Mouse (Mus musculus): ENCODE data around the gene Zfr. TPM values are rescaled to one million over a fixed set of nuclear protein-coding genes. Genes with fewer than 3 reads are reported as not detected.
A peak's percentile ranks its signal among the peaks of the same experiment; 100 is the strongest.
"Not testable (repeated sequence)": the region's sequence is repeated elsewhere in the genome, so short reads cannot be mapped to it uniquely, and the experiment has no call there.

The Zfr gene
- polyA plus RNA-seq, 1 experiment from 2014 or later, result 128 TPM

DNA sequence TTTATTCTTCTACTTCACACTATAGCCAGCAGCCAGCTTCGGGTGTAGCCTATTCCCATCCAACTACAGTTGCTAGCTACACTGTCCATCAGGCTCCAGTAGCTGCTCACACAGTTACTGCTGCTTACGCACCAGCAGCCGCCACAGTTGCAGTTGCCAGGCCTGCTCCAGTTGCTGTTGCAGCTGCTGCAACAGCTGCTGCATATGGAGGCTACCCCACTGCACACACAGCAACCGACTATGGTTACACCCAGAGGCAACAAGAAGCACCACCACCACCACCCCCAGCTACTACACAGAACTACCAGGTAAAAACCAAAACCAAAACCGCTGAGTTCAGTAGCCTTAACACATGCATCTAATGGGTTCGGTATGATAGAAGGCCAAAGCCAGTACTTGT, 18.7 kb downstream of the Zfr start:
- ATAC-seq (ENCODE audit: insufficient number of reproducible peaks, low FRiP score, low TSS enrichment, low read depth) (no peak), DNase-seq (ENCODE audit: low spot score) (no peak)
- Histone ChIP-seq H3K27ac (replicated peaks; ENCODE audit: low read depth, low read length) (no peak overlapping the region), H3K9ac (ENCODE audit: low read length) (no peak overlapping the region), H3K9me3 (ENCODE audit: control insufficient read depth, low read length) (no peaks in the 10 kb centered on the region), H3K36me3 (ENCODE audit: control insufficient read depth, insufficient read depth, low read length) (peaks cover 4% of the 10 kb centered on the region; the same call in 1 of the 2 replicates), H3K4me3 (ENCODE audit: low read depth, low read length) (no peak overlapping the region), H3K4me2 (ENCODE audit: low read depth, severe bottlenecking) (no peak overlapping the region), H3K4me1 (ENCODE audit: control insufficient read depth, insufficient read depth, low read length) (no peaks in the 10 kb centered on the region), H3K27me3 (ENCODE audit: control insufficient read depth, insufficient read depth, low read length) (no peaks in the 10 kb centered on the region)
- WGBS, result 86% methylated on average over 6 of the region's 6 CpGs

- H3K27me3 ChIP-seq (ENCODE audit: control insufficient read depth, insufficient read depth, low read length), result no peaks in the 10 kb centered on the region
- H3K4me2 ChIP-seq (ENCODE audit: low read depth, severe bottlenecking), result no peak overlapping the region
- no peak for ATAC-seq (ENCODE audit: insufficient number of reproducible peaks, low FRiP score, low TSS enrichment, low read depth)
- H3K9ac ChIP-seq (ENCODE audit: low read length), result no peak overlapping the region
- peaks cover 4% of the 10 kb centered on the region; the same call in 1 of the 2 replicates for H3K36me3 ChIP-seq (ENCODE audit: control insufficient read depth, insufficient read depth, low read length)
- H3K9me3 ChIP-seq (ENCODE audit: control insufficient read depth, low read length), result no peaks in the 10 kb centered on the region
- 89% methylated on average over 8 of the region's 8 CpGs for WGBS
- DNase-seq (ENCODE audit: low spot score), result no peak
- H3K27ac ChIP-seq (replicated peaks; ENCODE audit: low read depth, low read length), result no peak overlapping the region
- H3K4me1 ChIP-seq (ENCODE audit: control insufficient read depth, insufficient read depth, low read length), result no peaks in the 10 kb centered on the region
- no peak overlapping the region for H3K4me3 ChIP-seq (ENCODE audit: low read depth, low read length)
Measured at GRCm38 (mm10) chr15:12140985-12141729, 23.5 kb downstream of the Zfr start.

DNA sequence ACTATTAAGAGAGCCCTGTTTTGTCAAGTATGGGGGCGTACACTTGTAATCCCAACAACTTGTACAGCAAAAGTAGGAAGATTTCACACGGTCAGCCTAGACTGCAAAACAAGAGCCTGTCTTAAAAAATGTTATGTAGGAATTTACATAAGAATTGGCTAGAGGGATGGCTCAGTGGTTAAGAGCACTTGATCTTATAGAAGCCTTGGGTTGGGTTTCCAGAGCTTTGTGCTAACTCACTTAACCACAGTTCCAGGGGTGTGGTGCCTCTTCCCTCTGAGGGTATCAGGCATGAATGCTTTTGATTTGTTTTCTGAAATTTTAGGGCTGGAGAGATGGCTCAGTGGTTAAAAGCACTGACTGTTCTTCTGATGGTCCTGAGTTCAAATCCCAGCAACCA, 29.8 kb downstream of the Zfr start:
- H3K9ac ChIP-seq (ENCODE audit: low read length), result no peak overlapping the region
- DNase-seq (ENCODE audit: low spot score) (no peak), ATAC-seq (ENCODE audit: insufficient number of reproducible peaks, low FRiP score, low TSS enrichment, low read depth) (no peak)
- no peaks in the 10 kb centered on the region for H3K4me1 ChIP-seq (ENCODE audit: control insufficient read depth, insufficient read depth, low read length)
- no peak overlapping the region for H3K27ac ChIP-seq (replicated peaks; ENCODE audit: low read depth, low read length)
- H3K4me2 ChIP-seq (ENCODE audit: low read depth, severe bottlenecking), result no peak overlapping the region
- H3K9me3 ChIP-seq (ENCODE audit: control insufficient read depth, low read length), result no peaks in the 10 kb centered on the region
- no peaks in the 10 kb centered on the region for H3K27me3 ChIP-seq (ENCODE audit: control insufficient read depth, insufficient read depth, low read length)
- peaks cover 14% of the 10 kb centered on the region; the same call in 1 of the 2 replicates for H3K36me3 ChIP-seq (ENCODE audit: control insufficient read depth, insufficient read depth, low read length)
- WGBS, result 95% methylated on average over 2 of the region's 2 CpGs
- H3K4me3 ChIP-seq (ENCODE audit: low read depth, low read length), result no peak overlapping the region

- DNase-seq (ENCODE audit: low spot score), result no peak
- H3K36me3 ChIP-seq (ENCODE audit: control insufficient read depth, insufficient read depth, low read length), result peaks cover 15% of the 10 kb centered on the region; the same call in 1 of the 2 replicates
- H3K9me3 ChIP-seq (ENCODE audit: control insufficient read depth, low read length), result no peaks in the 10 kb centered on the region
- H3K4me3 ChIP-seq (ENCODE audit: low read depth, low read length), result no peak overlapping the region
- H3K27me3 ChIP-seq (ENCODE audit: control insufficient read depth, insufficient read depth, low read length), result no peaks in the 10 kb centered on the region
- WGBS, result 91% methylated on average over 6 of the region's 6 CpGs
- no peaks in the 10 kb centered on the region for H3K4me1 ChIP-seq (ENCODE audit: control insufficient read depth, insufficient read depth, low read length)
- H3K4me2 ChIP-seq (ENCODE audit: low read depth, severe bottlenecking), result no peak overlapping the region
- no peak overlapping the region for H3K27ac ChIP-seq (replicated peaks; ENCODE audit: low read depth, low read length)
- ATAC-seq (ENCODE audit: insufficient number of reproducible peaks, low FRiP score, low TSS enrichment, low read depth), result no peak
- H3K9ac ChIP-seq (ENCODE audit: low read length), result no peak overlapping the region
Measured at GRCm38 (mm10) chr15:12149501-12149900, 31.9 kb downstream of the Zfr start.

DNA sequence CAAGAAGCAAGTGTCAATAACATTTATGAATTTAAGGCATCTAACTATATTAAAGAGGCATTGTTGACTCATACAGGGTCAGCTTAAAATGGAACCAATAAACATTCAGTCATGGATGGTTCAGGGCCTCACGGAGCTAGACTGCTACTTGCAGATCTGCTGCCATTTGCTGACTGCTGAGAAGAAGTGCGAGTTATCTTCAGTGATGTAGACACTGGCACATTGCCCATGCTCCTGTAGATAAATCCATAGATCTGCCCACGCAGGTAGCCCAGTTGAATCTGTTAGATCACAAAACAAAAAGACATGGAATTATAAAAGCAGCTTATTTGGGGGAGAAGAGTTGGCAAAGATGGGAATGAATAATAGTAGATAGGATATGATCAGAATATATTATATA, 36.1 kb downstream of the Zfr start:
- ATAC-seq (ENCODE audit: insufficient number of reproducible peaks, low FRiP score, low TSS enrichment, low read depth) (no peak), DNase-seq (ENCODE audit: low spot score) (no peak)
- peaks cover 27% of the 10 kb centered on the region for H3K36me3 ChIP-seq (ENCODE audit: control insufficient read depth, insufficient read depth, low read length)
- H3K27me3 ChIP-seq (ENCODE audit: control insufficient read depth, insufficient read depth, low read length), result no peaks in the 10 kb centered on the region
- no peak overlapping the region for H3K27ac ChIP-seq (replicated peaks; ENCODE audit: low read depth, low read length)
- H3K9me3 ChIP-seq (ENCODE audit: control insufficient read depth, low read length), result no peaks in the 10 kb centered on the region
- H3K4me3 ChIP-seq (ENCODE audit: low read depth, low read length), result no peak overlapping the region
- H3K4me1 ChIP-seq (ENCODE audit: control insufficient read depth, insufficient read depth, low read length), result no peaks in the 10 kb centered on the region
- 93% methylated on average over 3 of the region's 3 CpGs for WGBS
- no peak overlapping the region for H3K4me2 ChIP-seq (ENCODE audit: low read depth, severe bottlenecking)
- no peak overlapping the region for H3K9ac ChIP-seq (ENCODE audit: low read length)

DNA sequence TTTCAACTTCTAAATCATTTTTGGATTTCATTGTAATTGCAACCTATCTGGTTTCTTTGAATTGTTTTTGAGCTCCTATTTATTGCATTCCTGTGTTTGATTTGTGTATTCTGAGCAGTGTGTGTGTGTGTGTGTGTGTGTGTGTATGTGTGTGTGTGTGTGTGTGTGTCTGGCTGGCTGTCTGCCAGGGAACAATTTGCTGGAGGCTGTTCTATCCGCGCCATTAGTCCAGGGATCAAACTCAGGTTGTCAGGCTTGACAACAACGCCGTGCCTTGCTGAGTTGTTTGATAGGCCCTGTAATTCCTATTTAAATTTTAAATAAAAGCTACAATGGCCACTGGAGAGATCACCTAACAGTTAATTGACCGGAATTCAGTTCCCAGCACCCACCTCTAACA, 60.5 kb downstream of the Zfr start:
- Histone ChIP-seq H3K4me1 (ENCODE audit: control insufficient read depth, insufficient read depth, low read length) (no peaks in the 10 kb centered on the region), H3K9me3 (ENCODE audit: control insufficient read depth, low read length) (no peaks in the 10 kb centered on the region), H3K9ac (ENCODE audit: low read length) (no peak overlapping the region), H3K27me3 (ENCODE audit: control insufficient read depth, insufficient read depth, low read length) (no peaks in the 10 kb centered on the region), H3K4me3 (ENCODE audit: low read depth, low read length) (no peak overlapping the region), H3K36me3 (ENCODE audit: control insufficient read depth, insufficient read depth, low read length) (peaks cover 17% of the 10 kb centered on the region), H3K4me2 (ENCODE audit: low read depth, severe bottlenecking) (no peak overlapping the region), H3K27ac (replicated peaks; ENCODE audit: low read depth, low read length) (no peak overlapping the region)
- WGBS, result 84% methylated on average over 5 of the region's 5 CpGs
- DNase-seq (ENCODE audit: low spot score) (no peak), ATAC-seq (ENCODE audit: insufficient number of reproducible peaks, low FRiP score, low TSS enrichment, low read depth) (no peak)

DNA sequence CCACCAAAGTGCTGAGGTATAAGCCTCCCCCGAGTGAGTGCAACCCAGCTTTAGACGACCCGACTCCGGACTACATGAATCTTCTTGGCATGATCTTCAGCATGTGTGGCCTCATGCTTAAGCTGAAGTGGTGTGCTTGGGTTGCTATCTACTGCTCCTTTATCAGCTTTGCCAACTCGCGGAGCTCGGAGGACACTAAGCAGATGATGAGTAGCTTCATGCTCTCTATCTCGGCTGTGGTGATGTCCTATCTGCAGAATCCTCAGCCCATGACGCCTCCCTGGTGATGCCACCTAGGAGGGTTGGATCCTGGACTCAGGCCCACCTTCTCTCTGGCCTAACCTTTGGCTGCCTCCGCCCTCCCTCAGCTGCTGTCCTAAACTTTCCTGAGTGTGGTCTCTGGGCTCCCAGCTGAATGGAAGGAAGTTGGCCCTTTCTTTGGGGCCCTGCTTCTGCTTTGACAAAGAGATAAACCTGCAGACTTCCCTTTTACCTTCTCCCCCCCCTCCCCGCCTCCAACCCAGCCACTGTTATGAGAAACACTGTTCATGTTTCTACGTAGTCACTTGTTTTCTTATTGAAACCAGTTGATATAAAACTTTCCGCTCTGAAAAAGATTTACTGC, 63.7 kb downstream of the Zfr start:
- not testable (repeated sequence) for ATAC-seq (ENCODE audit: insufficient number of reproducible peaks, low FRiP score, low TSS enrichment, low read depth); H3K4me3 ChIP-seq (ENCODE audit: low read depth, low read length); DNase-seq (ENCODE audit: low spot score); H3K27ac ChIP-seq (replicated peaks; ENCODE audit: low read depth, low read length); H3K9me3 ChIP-seq (ENCODE audit: control insufficient read depth, low read length); H3K4me2 ChIP-seq (ENCODE audit: low read depth, severe bottlenecking); H3K4me1 ChIP-seq (ENCODE audit: control insufficient read depth, insufficient read depth, low read length); H3K36me3 ChIP-seq (ENCODE audit: control insufficient read depth, insufficient read depth, low read length); H3K27me3 ChIP-seq (ENCODE audit: control insufficient read depth, insufficient read depth, low read length); H3K9ac ChIP-seq (ENCODE audit: low read length)
- WGBS, result 92% methylated on average over 12 of the region's 13 CpGs

DNA sequence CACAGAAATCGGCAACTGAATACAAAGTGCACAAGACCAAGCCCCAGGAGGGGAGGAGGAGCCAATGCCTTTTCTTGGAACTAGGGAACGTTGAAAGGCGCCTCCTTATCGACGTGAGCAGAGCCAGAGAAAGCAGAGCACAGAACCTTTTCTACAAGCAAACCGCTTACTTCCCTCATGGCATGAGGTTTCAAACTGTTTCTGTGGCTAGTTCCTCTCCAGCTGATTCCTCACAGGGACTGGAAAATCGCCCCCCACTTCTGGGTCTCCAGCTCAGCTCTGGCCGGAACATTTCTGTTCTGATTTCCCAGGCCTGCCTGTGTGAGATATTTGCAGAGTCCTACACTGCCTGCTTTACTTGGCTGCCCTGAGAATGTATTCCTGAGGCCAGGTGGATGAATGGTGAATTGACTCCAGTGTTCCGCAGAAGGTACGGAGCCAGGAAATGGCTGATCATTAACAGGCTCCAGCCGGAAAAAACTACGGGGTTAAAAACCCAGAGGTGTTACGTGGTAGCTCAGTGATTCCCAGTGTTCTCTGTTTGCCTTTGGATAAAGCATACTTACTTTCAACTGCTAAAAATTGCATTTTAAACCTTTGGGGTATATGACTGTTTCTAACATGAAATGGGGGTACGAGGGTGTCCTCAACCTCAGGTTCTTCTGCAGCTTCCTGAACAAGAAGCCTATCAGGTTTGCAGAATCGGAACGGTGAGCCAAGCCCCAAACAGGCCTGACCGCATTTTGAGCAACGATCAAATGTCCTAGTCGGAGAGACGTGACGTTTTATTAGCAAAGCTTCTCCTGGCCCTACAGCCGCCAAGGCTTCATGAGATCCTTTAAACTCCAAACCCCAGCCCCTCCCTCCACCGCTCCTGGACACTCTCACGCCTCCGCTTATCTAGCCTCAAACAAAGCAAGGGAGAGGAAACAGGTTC, 76.5 kb downstream of the Zfr start:
- Histone ChIP-seq H3K27ac (replicated peaks; ENCODE audit: low read depth, low read length) (peak overlapping the region; percentile 60), H3K9ac (ENCODE audit: low read length) (no peak overlapping the region), H3K4me3 (ENCODE audit: low read depth, low read length) (no peak overlapping the region), H3K9me3 (ENCODE audit: control insufficient read depth, low read length) (no peaks in the 10 kb centered on the region), H3K36me3 (ENCODE audit: control insufficient read depth, insufficient read depth, low read length) (peaks cover 5% of the 10 kb centered on the region; the same call in 1 of the 2 replicates), H3K4me2 (ENCODE audit: low read depth, severe bottlenecking) (peak overlapping the region; percentile 17; the same call in 1 of the 2 replicates), H3K4me1 (ENCODE audit: control insufficient read depth, insufficient read depth, low read length) (peaks cover 23% of the 10 kb centered on the region), H3K27me3 (ENCODE audit: control insufficient read depth, insufficient read depth, low read length) (no peaks in the 10 kb centered on the region)
- WGBS, result 51% methylated on average over 25 of the region's 25 CpGs
- ATAC-seq (ENCODE audit: insufficient number of reproducible peaks, low FRiP score, low TSS enrichment, low read depth) (peak; percentile 56; the same call in 1 of the 2 replicates), DNase-seq (ENCODE audit: low spot score) (peak; percentile 57)
